Mouse (Mus musculus) adrenal gland, adult (tissue): ENCODE measurements around the gene Endou.

Source experiments
- DNase-seq, 2 experiments: peaks; one replicate each; pipeline ENCODE4 v3.0.0; 2022 to 2023; ENCODE audit warnings: low spot score in 1 of 2; ENCODE audit not compliant: inconsistent age in 2 of 2

The Endou gene

DNA sequence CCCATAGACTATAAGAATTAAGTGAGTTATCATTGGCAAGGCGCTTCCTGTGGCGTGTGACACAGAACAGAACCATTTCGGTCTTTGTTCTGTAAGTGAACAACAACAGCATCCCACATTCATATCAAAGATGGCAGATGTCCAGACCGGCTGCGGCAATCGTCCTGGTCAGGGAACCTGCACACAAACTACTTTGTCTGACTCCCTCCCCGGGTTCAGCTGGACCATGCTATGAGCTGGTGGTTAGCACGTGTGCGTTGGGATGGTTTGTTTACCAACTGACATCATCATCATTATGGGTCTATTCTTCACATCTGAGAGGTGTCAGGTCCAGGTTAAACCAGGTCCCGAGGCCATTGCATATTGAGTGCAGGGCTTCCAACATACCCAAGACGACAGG is 2.7 kb downstream of the Endou start:
- DNase-seq = peak in 1 of 2 experiments; percentile 62

DNA sequence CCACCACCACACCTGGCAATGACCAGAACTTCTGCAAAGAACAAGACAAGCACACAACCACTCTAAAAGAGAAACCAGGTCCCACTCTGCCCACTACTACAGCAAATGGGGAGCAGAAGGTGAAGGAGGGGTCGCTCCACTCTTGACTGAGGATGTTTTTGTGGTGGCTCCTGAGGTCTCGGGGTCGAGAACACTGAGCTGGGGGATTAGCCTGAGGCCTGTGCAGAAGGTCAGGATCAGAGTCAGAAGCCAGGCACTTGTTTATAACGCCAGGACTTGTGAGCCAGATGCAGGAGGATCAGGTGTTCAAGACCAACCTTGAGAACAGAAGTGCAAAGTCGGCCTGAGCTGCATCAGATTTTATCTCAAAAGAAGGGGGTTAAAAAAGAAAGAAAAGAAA is 3.6 kb downstream of the Endou start:
- DNase-seq = no peak

DNA sequence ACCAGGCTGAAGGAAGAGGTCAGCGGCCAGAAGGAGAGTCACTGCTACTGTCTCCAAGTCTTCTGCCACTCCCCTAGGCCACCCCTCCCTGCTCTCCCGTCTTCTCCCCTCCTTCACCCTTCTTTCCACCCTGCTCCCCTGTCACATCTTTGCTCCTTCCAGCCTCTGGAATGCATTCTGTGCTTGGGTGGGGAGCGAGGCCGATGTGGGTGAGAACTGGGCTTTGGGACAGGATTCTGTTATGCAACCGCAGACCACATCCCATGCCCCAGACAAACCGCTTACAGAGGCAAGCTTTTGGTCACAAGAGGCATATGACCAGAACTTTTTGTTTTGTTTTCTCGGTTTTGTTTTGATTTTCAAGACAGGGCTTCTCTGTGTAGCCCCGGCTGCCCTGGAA is 4.1 kb downstream of the Endou start:
- peak in 1 of 2 experiments; percentile 51 for DNase-seq

- no peak for DNase-seq
Measured at GRCm38 (mm10) chr15:97726310-97726709, 4.8 kb downstream of the Endou start.

DNA sequence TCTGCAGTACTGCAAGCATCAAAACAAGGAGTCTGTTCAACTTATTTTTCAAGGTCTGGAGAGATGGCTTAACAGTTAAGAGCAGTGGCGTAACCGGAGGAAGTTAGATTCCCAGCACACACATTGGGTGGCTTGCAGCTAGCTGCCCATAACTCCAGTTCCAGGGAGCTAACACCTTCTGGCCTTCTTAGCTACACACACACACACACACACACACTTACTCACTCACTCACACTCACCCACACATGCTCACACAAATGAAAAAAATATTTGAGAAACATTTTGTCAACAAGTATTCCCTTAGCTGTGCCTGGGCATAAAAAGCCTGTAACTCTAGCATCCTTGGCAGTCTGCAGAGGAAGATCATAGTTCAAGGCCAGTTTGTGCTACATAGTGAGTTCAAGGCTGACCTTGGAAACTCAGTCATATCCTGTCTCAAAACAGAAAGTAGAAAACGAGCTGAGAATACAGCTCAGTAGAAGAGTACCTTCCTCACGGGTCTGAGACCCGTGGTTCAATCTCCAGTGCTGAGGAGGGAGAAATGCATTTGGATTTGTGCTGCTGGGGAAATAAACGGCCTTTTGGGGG is 5.8 kb downstream of the Endou start:
- peak; percentile 68 to 90 for DNase-seq

- no peak for DNase-seq
Measured at GRCm38 (mm10) chr15:97724346-97725197, 6.6 kb downstream of the Endou start.

DNA sequence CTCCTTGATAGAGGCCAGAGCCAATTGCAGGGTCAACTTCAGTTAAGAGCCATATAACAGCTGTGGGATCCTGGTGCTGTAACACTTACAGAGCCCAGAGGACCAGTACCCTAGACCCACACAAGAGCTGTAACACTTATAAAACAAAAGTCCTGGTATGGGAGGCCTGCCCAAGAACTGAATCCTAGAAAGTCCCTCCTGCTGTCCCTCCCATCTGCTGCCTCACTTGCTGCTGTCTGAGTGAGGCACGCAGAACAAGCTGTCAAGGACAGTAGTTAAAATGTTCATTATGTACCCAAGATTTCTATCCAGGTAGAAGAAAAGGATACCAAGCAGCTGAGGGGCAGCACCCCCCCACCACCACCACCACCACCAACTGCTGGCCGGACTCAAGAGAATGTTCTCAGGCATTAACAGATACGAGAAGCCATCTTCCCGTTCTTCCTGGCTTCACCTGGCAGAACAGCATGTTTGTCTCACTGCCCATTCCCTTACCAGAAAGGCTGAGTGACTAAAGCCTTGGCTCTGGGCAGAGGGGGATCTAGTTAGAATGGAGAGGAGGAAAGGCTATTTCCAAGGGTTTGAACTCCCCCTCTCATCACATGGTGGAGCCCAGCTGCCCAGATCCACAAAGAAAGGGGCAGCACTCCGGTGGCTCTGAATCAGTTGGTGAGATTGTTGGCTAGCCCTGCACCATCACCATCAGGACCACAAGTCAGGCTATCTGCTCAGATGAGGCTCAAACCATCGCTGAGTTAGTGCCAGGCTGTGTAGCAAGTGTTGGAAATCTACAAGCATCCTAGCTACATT is 7.4 kb downstream of the Endou start:
- no peak for DNase-seq

DNA sequence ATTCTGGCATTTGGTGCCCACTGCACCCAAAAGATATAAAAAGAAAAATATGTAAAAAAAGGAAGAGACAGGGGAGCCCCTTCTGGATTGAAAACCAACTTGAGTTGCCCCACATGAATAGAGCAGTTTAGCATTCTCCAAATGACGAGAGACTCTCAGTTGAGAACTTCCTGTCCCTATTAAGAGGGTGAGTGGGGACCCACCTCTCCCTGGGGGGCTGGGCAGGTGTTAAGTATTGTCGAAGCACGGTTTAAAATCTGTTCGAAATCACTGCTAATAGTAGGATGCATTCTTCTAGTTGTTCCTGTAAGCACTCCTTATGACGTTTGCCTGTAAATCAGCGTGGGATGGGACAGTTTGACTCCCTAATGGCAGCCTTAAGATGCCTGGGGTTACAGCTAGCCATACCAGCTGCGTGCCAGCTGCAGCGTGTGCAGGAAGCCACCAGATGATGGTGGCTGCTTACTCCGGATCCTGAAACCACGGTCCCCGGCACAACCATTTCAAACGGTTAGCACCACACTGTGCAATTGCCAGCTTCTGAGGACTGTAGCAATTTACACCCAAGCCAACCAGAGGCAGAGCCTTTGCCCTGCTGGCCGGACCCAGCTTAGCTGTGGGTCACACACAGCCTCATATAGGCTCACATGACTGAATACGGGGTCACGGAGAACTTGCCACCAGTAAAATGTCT is 10.0 kb downstream of the Endou start:
- no peak for DNase-seq

- peak in 1 of 2 experiments; percentile 56 for DNase-seq
Measured at GRCm38 (mm10) chr15:97720026-97720675, 11.0 kb downstream of the Endou start.

GRCm38 (mm10) chr15:97719494-97719893 is 11.6 kb downstream of the Endou start:
- DNase-seq = no peak

GRCm38 (mm10) chr15:97718535-97719155 is 12.5 kb downstream of the Endou start:
- DNase-seq = peak in 1 of 2 experiments; percentile 32

DNA sequence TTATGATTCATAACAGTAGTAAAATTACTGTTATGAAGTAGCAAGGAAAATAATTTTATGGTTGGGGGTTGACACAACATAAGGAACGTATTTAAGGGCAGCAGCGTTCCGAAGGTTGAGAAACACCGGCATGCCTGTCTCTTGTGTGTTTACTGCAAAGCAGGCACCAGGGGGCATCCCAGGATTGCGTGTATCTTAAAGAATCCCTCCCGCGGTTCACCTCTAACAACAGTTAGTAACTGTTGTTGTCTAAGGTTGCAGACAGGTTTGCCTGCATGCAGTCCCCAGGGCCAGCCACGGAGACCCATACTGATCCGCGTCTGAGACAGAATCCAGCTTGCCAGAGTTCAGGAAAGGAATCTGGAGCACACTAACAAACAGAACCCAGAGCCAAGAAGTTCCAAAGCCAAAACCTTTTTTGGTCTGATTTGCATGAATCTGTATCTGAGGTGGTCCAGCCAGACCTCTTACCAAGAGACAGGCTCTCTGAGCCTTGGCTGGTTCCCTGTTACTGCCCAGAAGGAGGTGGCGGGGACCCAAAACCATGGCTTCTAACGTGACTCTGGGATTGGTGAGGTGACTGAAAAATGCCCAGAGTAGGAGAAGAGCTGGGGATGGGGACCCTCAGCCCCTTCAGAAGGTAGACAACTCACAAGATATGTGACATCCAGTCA is 13.1 kb downstream of the Endou start:
- peak; percentile 65 to 88 for DNase-seq

DNA sequence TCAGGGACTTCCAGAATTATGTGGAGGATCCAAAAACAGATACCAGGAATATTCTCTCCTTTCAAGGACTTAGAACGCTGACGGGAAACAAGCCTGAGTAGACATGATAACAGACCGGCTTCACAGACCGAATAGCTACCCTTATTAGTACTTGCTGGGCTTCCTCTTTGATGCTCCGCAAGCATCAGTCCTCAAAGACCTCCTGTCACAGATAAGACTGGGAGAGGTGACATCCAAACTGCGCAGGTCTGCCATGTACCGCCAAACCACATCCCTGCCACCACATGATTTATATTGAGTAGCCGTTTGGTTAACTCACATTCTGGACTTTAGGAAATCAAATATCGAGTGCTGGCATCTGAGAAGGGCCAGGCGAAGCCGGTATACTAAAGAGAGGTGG is 14.4 kb downstream of the Endou start:
- peak in 1 of 2 experiments; percentile 24 for DNase-seq

DNA sequence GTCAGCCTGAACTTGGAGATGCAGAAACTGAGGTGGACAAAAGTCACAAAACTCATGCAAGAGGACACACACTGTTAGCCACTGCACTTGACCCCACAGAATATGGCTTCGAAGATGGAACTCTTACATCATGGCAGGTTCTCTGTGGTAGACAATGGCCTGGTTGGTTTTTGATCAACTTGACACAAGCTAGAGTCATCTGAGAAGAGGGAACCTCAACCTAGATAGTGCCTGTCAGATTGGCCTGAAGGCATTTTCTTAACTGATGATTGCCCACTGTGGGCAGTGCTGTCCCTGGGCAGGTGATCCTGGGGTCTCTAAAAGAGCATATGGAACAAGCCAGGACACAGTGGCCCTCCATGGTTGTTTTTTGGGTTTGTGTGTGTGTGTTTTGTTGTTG is 15.4 kb downstream of the Endou start:
- no peak for DNase-seq

- DNase-seq = no peak
Measured at GRCm38 (mm10) chr15:97715083-97715482, 16.1 kb downstream of the Endou start.

- no peak for DNase-seq
Measured at GRCm38 (mm10) chr15:97712546-97712945, 18.6 kb downstream of the Endou start.

DNA sequence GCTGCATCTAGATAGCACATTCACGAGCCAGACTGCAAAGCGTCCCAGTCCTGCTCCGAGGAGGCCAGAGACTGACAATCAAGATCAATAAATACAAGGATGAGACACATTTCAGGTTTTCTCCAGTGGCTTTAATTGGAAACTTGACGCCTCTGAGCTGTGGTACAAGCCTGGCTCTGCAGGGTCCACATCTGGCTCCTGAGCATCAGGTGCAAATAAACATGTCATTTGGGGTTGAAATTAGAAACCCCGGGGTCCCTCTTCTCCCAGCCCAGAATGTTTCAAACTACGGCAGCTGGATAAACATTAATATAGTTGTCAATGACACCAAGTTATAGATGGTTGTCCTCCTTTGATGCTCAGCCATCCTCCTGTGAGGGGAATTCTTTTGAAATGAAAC is 20.2 kb downstream of the Endou start:
- no peak for DNase-seq

GRCm38 (mm10) chr15:97705211-97706050 is 25.7 kb downstream of the Endou start, which contains the start of gene Rpap3:
Gene Rpap3, minus strand, starts transcription at chr15:97705825.
- DNase-seq = peak; percentile 90 to 96

GRCm38 (mm10) chr15:97696616-97697015 is 34.5 kb downstream of the Endou start:
- DNase-seq = peak; percentile 41 to 65
